Mouse (Mus musculus) limb, embryonic 11.5 days (tissue): ENCODE measurements at regions not wholly inside any gene's neighbourhood (a gene's known extent, or its start where the extent isn't known, plus 50 kb on each side); places are given as distances from the start of the nearest gene placed in this dataset.

Experiments
- ATAC-seq: fragments of 200-750 bp; cut with Nextera tagmentation; 2 replicates; pipeline ENCODE4 v1.8.0; 2017; ENCODE audit warnings: low read depth; ENCODE audit not compliant: insufficient number of reproducible peaks, low FRiP score, low TSS enrichment
- DNase-seq: peaks from one replicate; pipeline ENCODE4 v3.0.0-alpha.2; 2015; ENCODE audit warnings: low spot score
- H3K27ac ChIP-seq: fragments of 300-500 bp; sonication (generic); replicated peaks from 2 replicates; pipeline ENCODE4 v1.5.1; 2014; ENCODE audit warnings: low read depth, mild to moderate bottlenecking, low read length
- H3K27me3 ChIP-seq: fragments of 300-500 bp; sonication (generic); 2 replicates; pipeline ENCODE4 v1.6.1; 2014; ENCODE audit warnings: mild to moderate bottlenecking, low read length, mixed read lengths; ENCODE audit not compliant: control insufficient read depth, insufficient read depth
- H3K36me3 ChIP-seq: fragments of 300-500 bp; sonication (generic); 2 replicates; pipeline ENCODE4 v1.6.1; 2014; ENCODE audit warnings: mild to moderate bottlenecking, low read length, moderate library complexity, mixed read lengths; ENCODE audit not compliant: control insufficient read depth, insufficient read depth
- H3K4me1 ChIP-seq: fragments of 300-500 bp; sonication (generic); 2 replicates; pipeline ENCODE4 v1.6.1; 2014; ENCODE audit warnings: low read length, mixed read lengths; ENCODE audit not compliant: control insufficient read depth, insufficient read depth
- H3K4me2 ChIP-seq: fragments of 300-500 bp; sonication (generic); 2 replicates; pipeline ENCODE4 v1.6.1; 2014; ENCODE audit warnings: low read depth, mild to moderate bottlenecking, moderate library complexity; ENCODE audit not compliant: severe bottlenecking
- H3K4me3 ChIP-seq: fragments of 300-500 bp; sonication (generic); 2 replicates; pipeline ENCODE4 v1.5.1; 2014; ENCODE audit warnings: low read depth, low read length
- H3K9ac ChIP-seq: fragments of 300-500 bp; sonication (generic); 2 replicates; pipeline ENCODE4 v1.6.1; 2014; ENCODE audit warnings: mild to moderate bottlenecking, low read length
- H3K9me3 ChIP-seq: fragments of 300-500 bp; sonication (generic); 2 replicates; pipeline ENCODE4 v1.6.1; 2016; ENCODE audit warnings: low read length; ENCODE audit not compliant: control insufficient read depth
- WGBS: fragments of 180-500 bp; shearing (Covaris S2); extraction: QIAGEN DNeasy Blood & Tissue Kit; methylation state at CpG from one replicate; pipeline ENCODE4 v1.1.7; 2014; 5-methylcytosine and 5-hydroxymethylcytosine counted together

DNA sequence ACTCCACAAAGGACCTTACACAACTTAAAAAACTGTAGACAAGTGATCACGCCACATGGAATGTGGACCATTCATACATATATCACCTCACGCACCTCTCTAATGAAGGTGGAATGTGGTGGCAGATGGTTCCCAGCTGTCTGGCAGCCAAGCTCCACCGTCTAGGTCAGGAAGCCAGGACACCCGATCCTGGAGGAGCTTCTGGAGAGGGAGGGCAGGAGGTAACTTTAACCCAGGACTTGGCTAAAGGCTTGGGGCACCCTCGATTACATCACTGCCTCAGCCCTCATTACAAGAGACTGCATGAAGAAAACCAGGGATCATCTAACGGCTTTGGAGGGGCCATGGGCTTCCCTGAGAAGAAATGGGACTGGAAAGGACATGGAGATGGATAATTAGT is 88.8 kb downstream of the Insig2 start:
- no peaks in the 10 kb centered on the region for H3K4me1 ChIP-seq
- no peak overlapping the region for H3K27ac ChIP-seq
- H3K4me2 ChIP-seq = no peak overlapping the region
- H3K9me3 ChIP-seq = no peaks in the 10 kb centered on the region
- no peaks in the 10 kb centered on the region for H3K27me3 ChIP-seq
- H3K36me3 ChIP-seq = no peaks in the 10 kb centered on the region
- ATAC-seq (no peak), DNase-seq (peak; percentile 24)
- 39% methylated on average over 6 of the region's 6 CpGs for WGBS
- no peak overlapping the region for H3K9ac ChIP-seq
- no peak overlapping the region for H3K4me3 ChIP-seq

- H3K27ac ChIP-seq = no peak overlapping the region
- no peaks in the 10 kb centered on the region for H3K27me3 ChIP-seq
- H3K4me3 ChIP-seq = no peak overlapping the region
- ATAC-seq = no peak
- DNase-seq = no peak
- no peaks in the 10 kb centered on the region for H3K9me3 ChIP-seq
- WGBS = 76% methylated on average over 2 of the region's 2 CpGs
- H3K9ac ChIP-seq = no peak overlapping the region
- no peaks in the 10 kb centered on the region for H3K36me3 ChIP-seq
- H3K4me2 ChIP-seq = no peak overlapping the region
- H3K4me1 ChIP-seq = no peaks in the 10 kb centered on the region
Measured at GRCm38 (mm10) chr1:121247556-121247955, 84.8 kb downstream of the Insig2 start.

DNA sequence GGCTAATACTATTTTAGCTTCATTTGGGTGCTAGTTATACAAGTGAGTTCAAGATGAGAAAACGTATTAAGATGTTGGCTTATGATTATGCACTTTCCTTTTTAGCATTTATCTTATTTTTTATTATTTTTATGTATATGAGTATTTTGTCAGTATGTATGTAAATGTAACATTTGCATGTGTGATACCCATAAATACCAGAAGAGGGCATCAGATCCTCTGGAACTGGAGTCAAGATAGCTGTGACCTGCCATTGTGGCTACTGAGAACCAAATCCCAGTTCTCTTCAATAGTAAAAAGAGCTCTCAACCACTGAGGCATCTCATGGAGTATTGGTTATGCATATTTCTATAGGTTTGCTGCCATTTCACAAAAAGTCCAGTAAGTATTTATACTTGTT is 83.3 kb downstream of the Insig2 start:
- Histone ChIP-seq H3K36me3 (no peaks in the 10 kb centered on the region), H3K9ac (no peak overlapping the region), H3K4me1 (no peaks in the 10 kb centered on the region), H3K9me3 (no peaks in the 10 kb centered on the region), H3K4me3 (no peak overlapping the region), H3K27me3 (no peaks in the 10 kb centered on the region), H3K4me2 (no peak overlapping the region), H3K27ac (no peak overlapping the region)
- ATAC-seq (no peak), DNase-seq (no peak)
- 67% methylated on average over 1 of the region's 1 CpGs for WGBS

GRCm38 (mm10) chr1:121250686-121251085 is 81.7 kb downstream of the Insig2 start:
- 85% methylated on average over 4 of the region's 4 CpGs for WGBS
- Histone ChIP-seq H3K27me3 (no peaks in the 10 kb centered on the region), H3K9me3 (no peaks in the 10 kb centered on the region), H3K4me3 (no peak overlapping the region), H3K36me3 (no peaks in the 10 kb centered on the region), H3K4me1 (no peaks in the 10 kb centered on the region), H3K27ac (no peak overlapping the region), H3K4me2 (no peak overlapping the region), H3K9ac (no peak overlapping the region)
- ATAC-seq (no peak), DNase-seq (no peak)

GRCm38 (mm10) chr1:121252056-121252455 is 80.3 kb downstream of the Insig2 start:
- DNase-seq = no peak
- Histone ChIP-seq H3K9ac (no peak overlapping the region), H3K9me3 (no peaks in the 10 kb centered on the region), H3K27ac (no peak overlapping the region), H3K4me2 (no peak overlapping the region), H3K4me1 (no peaks in the 10 kb centered on the region), H3K27me3 (no peaks in the 10 kb centered on the region), H3K36me3 (no peaks in the 10 kb centered on the region), H3K4me3 (no peak overlapping the region)
- WGBS = 89% methylated on average over 7 of the region's 7 CpGs
- no peak for ATAC-seq

DNA sequence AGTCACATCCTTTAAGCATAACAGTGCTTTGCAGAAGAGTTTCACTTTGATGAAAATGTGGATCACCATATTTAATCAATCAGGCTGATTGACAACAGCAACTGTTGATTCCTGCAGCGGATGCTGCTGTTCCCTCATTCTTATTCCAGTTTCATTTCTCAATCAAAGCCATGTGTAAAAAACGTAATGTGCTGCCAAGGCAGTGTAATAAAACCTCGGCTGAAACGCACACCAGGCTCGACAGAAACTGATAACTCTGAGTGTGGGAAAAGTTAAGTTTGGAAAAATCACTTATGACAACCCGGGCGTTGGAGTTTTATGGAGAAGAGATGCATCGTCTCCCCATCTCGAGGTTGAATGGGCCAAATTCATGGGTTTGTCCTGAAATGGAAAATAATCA is 78.2 kb downstream of the Insig2 start:
- no peak overlapping the region for H3K4me3 ChIP-seq
- 66% methylated on average over 9 of the region's 9 CpGs for whole genome bisulfite sequencing
- H3K4me1 ChIP-seq = no peaks in the 10 kb centered on the region
- H3K4me2 ChIP-seq = no peak overlapping the region
- no peaks in the 10 kb centered on the region for H3K27me3 ChIP-seq
- ATAC-seq (no peak), DNase-seq (no peak)
- H3K36me3 ChIP-seq = no peaks in the 10 kb centered on the region
- H3K27ac ChIP-seq = no peak overlapping the region
- H3K9ac ChIP-seq = no peak overlapping the region
- no peaks in the 10 kb centered on the region for H3K9me3 ChIP-seq
